Mouse (Mus musculus): ENCODE data around the gene Tmem39a.

Gene Tmem39a

GRCm38 (mm10) chr16:38558221-38558748, at the start of gene Tmem39a:
Gene Tmem39a, plus strand, starts transcription at chr16:38558698.
- DNase-seq (ENCODE audit: low read depth, low spot score): no peak

- no peak for DNase-seq (ENCODE audit: low read depth, low spot score)
Measured at GRCm38 (mm10) chr16:38510846-38511245, 47.7 kb upstream of the Tmem39a start.

- DNase-seq (ENCODE audit: low read depth, low spot score): no peak
Measured at GRCm38 (mm10) chr16:38519140-38519539, 39.4 kb upstream of the Tmem39a start.

GRCm38 (mm10) chr16:38521211-38521987, 37.1 kb upstream of the Tmem39a start:
- no peak for DNase-seq (ENCODE audit: low read depth, low spot score)

GRCm38 (mm10) chr16:38522129-38523084, 36.1 kb upstream of the Tmem39a start, which contains the start of gene Timmdc1:
Gene Timmdc1, minus strand, starts transcription at chr16:38522663.
- peak; percentile 82 for DNase-seq (ENCODE audit: low read depth, low spot score)

GRCm38 (mm10) chr16:38526264-38526663, 32.2 kb upstream of the Tmem39a start:
- DNase-seq (ENCODE audit: low read depth, low spot score): no peak

- peak; percentile 20 for DNase-seq (ENCODE audit: low read depth, low spot score)
Measured at GRCm38 (mm10) chr16:38536544-38537146, 21.9 kb upstream of the Tmem39a start.

- no peak for DNase-seq (ENCODE audit: low read depth, low spot score)
Measured at GRCm38 (mm10) chr16:38538716-38539380, 19.6 kb upstream of the Tmem39a start.

GRCm38 (mm10) chr16:38548000-38548399, 10.5 kb upstream of the Tmem39a start:
- DNase-seq (ENCODE audit: low read depth, low spot score): no peak

GRCm38 (mm10) chr16:38549479-38550396, 8.8 kb upstream of the Tmem39a start, which contains the start of gene Poglut1:
Gene Poglut1, minus strand, starts transcription at chr16:38550258.
- peak; percentile 67 for DNase-seq (ENCODE audit: low read depth, low spot score)

GRCm38 (mm10) chr16:38555988-38556387, 2.5 kb upstream of the Tmem39a start:
- DNase-seq (ENCODE audit: low read depth, low spot score): no peak

GRCm38 (mm10) chr16:38562131-38562967, 3.9 kb downstream of the Tmem39a start:
- peak; percentile 85 for DNase-seq (ENCODE audit: low read depth, low spot score)

GRCm38 (mm10) chr16:38562968-38563327, 4.5 kb downstream of the Tmem39a start:
- DNase-seq (ENCODE audit: low read depth, low spot score): no peak

GRCm38 (mm10) chr16:38563516-38563915, 5.0 kb downstream of the Tmem39a start:
- no peak for DNase-seq (ENCODE audit: low read depth, low spot score)

- no peak for DNase-seq (ENCODE audit: low read depth, low spot score)
Measured at GRCm38 (mm10) chr16:38568192-38568591, 9.7 kb downstream of the Tmem39a start.

- DNase-seq (ENCODE audit: low read depth, low spot score): no peak
Measured at GRCm38 (mm10) chr16:38571481-38571880, 13.0 kb downstream of the Tmem39a start.

- no peak for DNase-seq (ENCODE audit: low read depth, low spot score)
Measured at GRCm38 (mm10) chr16:38584761-38585160, 26.3 kb downstream of the Tmem39a start.

GRCm38 (mm10) chr16:38585186-38585585, 26.7 kb downstream of the Tmem39a start:
- DNase-seq (ENCODE audit: low read depth, low spot score): no peak

GRCm38 (mm10) chr16:38587163-38587562, 28.7 kb downstream of the Tmem39a start:
- no peak for DNase-seq (ENCODE audit: low read depth, low spot score)
